Mouse (Mus musculus) lung, embryonic 14.5 days (tissue): Measurements from ENCODE around the gene Cstf3. TPM values are rescaled to one million over a fixed set of nuclear protein-coding genes. Genes with fewer than 3 reads are reported as not detected.

Source experiments
- ATAC-seq: fragments of 200-750 bp; cut with Nextera tagmentation; 2 replicates; pipeline ENCODE4 v1.8.0; 2017; ENCODE audit warnings: mild to moderate bottlenecking, moderate TSS enrichment, moderate library complexity; ENCODE audit not compliant: insufficient read depth
- DNase-seq: peaks from one replicate; pipeline ENCODE4 v3.0.0-alpha.2; 2015
- H3K27ac ChIP-seq: fragments of 300-500 bp; sonication (generic); 2 replicates; pipeline ENCODE4 v1.5.1; 2014; ENCODE audit warnings: low read depth, mild to moderate bottlenecking, moderate library complexity
- H3K27me3 ChIP-seq: fragments of 300-500 bp; sonication (generic); 2 replicates; pipeline ENCODE4 v1.6.1; 2014; ENCODE audit warnings: low read length, control low read depth; ENCODE audit not compliant: insufficient read depth
- H3K36me3 ChIP-seq: fragments of 300-500 bp; sonication (generic); 2 replicates; pipeline ENCODE4 v1.6.1; 2014; ENCODE audit warnings: control low read depth; ENCODE audit not compliant: insufficient read depth
- H3K4me1 ChIP-seq: fragments of 300-500 bp; sonication (generic); 2 replicates; pipeline ENCODE4 v1.6.1; 2014; ENCODE audit warnings: antibody characterized with exemption, control low read depth; ENCODE audit not compliant: insufficient read depth
- H3K4me2 ChIP-seq: fragments of 300-500 bp; sonication (generic); 2 replicates; pipeline ENCODE4 v1.6.1; 2014; ENCODE audit warnings: mild to moderate bottlenecking
- H3K4me3 ChIP-seq: fragments of 300-500 bp; sonication (generic); 2 replicates; pipeline ENCODE4 v1.5.1; 2014; ENCODE audit warnings: low read depth, low read length
- H3K9ac ChIP-seq: fragments of 300-500 bp; sonication (generic); 2 replicates; pipeline ENCODE4 v1.6.1; 2014
- H3K9me3 ChIP-seq: fragments of 300-500 bp; sonication (generic); 2 replicates; pipeline ENCODE4 v1.6.1; 2016; ENCODE audit warnings: low read depth, low read length, control low read depth
- CTCF ChIP-seq: IDR thresholded peaks from 2 replicates; pipeline ENCODE4 v1.5.1; 2016; ENCODE audit warnings: antibody characterized with exemption, low read depth
- WGBS: fragments of 180-500 bp; shearing (Covaris S2); extraction: QIAGEN DNeasy Blood & Tissue Kit; methylation state at CpG from one replicate; pipeline ENCODE4 v1.1.7; 2014; 5-methylcytosine and 5-hydroxymethylcytosine counted together
- polyA plus RNA-seq: library from polyadenylated mRNA; unstranded; fragments of >200 nt; fragmentation: Nextera tagmentation; extraction: Ambion mirVana; gene quantifications from 2 replicates; pipeline ENCODE4 v1.2.1, GENCODE M21; 2014

Gene Cstf3
- polyA plus RNA-seq, 1 experiment from 2014 or later, result 68.8 TPM

GRCm38 (mm10) chr2:104583032-104583431, 7.3 kb upstream of the Cstf3 start:
- H3K27me3 ChIP-seq, result no peaks in the 10 kb centered on the region
- no peak overlapping the region for H3K4me3 ChIP-seq
- H3K9ac ChIP-seq, result no peak overlapping the region
- no peak overlapping the region for H3K4me2 ChIP-seq
- H3K9me3 ChIP-seq, result no peaks in the 10 kb centered on the region
- no peak for TF ChIP-seq CTCF
- ATAC-seq (no peak), DNase-seq (no peak)
- WGBS, result 52% methylated on average over 6 of the region's 6 CpGs
- H3K36me3 ChIP-seq, result no peaks in the 10 kb centered on the region
- no peak overlapping the region for H3K27ac ChIP-seq
- H3K4me1 ChIP-seq, result no peaks in the 10 kb centered on the region

DNA sequence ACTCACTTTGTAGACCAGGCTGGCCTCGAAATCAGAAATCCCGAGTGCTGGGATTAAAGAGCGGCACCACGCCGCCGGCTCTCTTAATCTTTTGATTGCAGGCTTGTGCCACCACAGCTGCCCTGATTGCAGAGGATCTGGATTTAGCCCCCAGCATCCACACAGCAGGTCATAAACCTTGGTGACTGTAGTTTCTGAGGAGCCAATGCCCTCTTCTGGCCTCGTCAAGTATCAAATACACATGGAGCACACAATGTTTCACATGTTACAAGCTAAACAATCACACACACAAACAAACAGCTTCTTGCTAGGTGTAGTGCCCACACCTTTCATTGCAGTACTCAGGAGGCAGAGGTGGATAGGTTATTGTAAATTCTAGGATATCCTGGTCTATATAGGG, 6.1 kb upstream of the Cstf3 start:
- no peak for TF ChIP-seq CTCF
- no peaks in the 10 kb centered on the region for H3K27me3 ChIP-seq
- no peak for DNase-seq
- WGBS, result 84% methylated on average over 7 of the region's 7 CpGs
- no peak overlapping the region for H3K9ac ChIP-seq
- no peaks in the 10 kb centered on the region for H3K36me3 ChIP-seq
- H3K4me1 ChIP-seq, result no peaks in the 10 kb centered on the region
- H3K4me3 ChIP-seq, result no peak overlapping the region
- H3K4me2 ChIP-seq, result no peak overlapping the region
- ATAC-seq, result no peak
- no peak overlapping the region for H3K27ac ChIP-seq
- no peaks in the 10 kb centered on the region for H3K9me3 ChIP-seq

- H3K36me3 ChIP-seq, result no peaks in the 10 kb centered on the region
- H3K4me1 ChIP-seq, result no peaks in the 10 kb centered on the region
- H3K27ac ChIP-seq, result no peak overlapping the region
- no peak overlapping the region for H3K9ac ChIP-seq
- 26% methylated on average over 2 of the region's 2 CpGs for WGBS
- H3K4me3 ChIP-seq, result no peak overlapping the region
- no peaks in the 10 kb centered on the region for H3K27me3 ChIP-seq
- TF ChIP-seq CTCF, result peak; percentile 38
- no peak overlapping the region for H3K4me2 ChIP-seq
- no peaks in the 10 kb centered on the region for H3K9me3 ChIP-seq
- DNase-seq (peak; percentile 57), ATAC-seq (no peak)
These were observed 4.7 kb upstream of the Cstf3 start for GRCm38 (mm10) chr2:104585645-104586044.

GRCm38 (mm10) chr2:104588552-104588951, 1.8 kb upstream of the Cstf3 start:
- Histone ChIP-seq H3K27ac (no peak overlapping the region), H3K4me1 (peaks cover 6% of the 10 kb centered on the region; the same call in 1 of the 2 replicates), H3K4me2 (no peak overlapping the region), H3K36me3 (peaks cover 3% of the 10 kb centered on the region; the same call in 1 of the 2 replicates), H3K27me3 (no peaks in the 10 kb centered on the region), H3K4me3 (no peak overlapping the region), H3K9ac (no peak overlapping the region), H3K9me3 (no peaks in the 10 kb centered on the region)
- WGBS, result 94% methylated on average over 5 of the region's 5 CpGs
- ATAC-seq (no peak), DNase-seq (no peak)
- no peak for TF ChIP-seq CTCF

DNA sequence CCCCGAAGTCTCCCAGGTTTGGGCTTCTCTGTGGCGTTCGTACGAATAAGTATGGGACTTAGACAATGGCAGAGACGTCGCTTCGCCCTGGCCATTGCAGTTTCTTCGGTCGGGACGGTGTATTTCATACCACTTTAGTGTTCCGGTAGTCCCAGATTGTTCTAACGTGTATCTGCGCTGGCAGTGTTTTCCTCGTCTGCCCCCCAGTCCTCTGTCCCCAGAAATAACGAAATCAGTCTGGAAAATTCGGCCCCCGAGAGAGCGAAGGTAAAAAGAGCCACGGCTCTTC, 450 bp downstream of the Cstf3 start:
- Histone ChIP-seq H3K9me3 (no peaks in the 10 kb centered on the region), H3K27ac (peak overlapping the region; percentile 91), H3K9ac (peak overlapping the region; percentile 97), H3K4me3 (peak overlapping the region; percentile 92), H3K4me1 (peaks cover 6% of the 10 kb centered on the region; the same call in 1 of the 2 replicates), H3K36me3 (peaks cover 3% of the 10 kb centered on the region; the same call in 1 of the 2 replicates), H3K27me3 (no peaks in the 10 kb centered on the region), H3K4me2 (peak overlapping the region; percentile 86)
- DNase-seq, result no peak
- TF ChIP-seq CTCF, result no peak
- no peak for ATAC-seq
- under 1% methylated on average over 19 of the region's 19 CpGs for WGBS

DNA sequence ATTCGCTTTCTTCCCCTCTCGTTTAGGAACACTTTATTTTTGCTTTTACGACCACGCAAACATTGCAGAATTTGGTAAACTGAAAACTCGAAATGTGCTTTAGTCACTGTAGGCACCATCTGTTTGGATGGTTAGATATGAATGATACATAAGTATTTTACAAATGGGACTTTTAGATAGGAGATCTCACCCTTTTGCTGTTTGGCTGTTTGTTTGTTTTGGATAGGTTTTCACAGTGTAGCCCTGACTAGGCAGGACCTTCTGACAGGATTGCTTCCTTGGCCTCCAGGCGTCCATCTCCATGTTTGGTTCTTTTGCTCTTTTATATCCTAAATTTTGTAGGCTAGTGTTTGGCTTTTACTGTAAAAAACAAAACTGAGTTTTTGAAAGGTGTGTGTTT, 818 bp downstream of the Cstf3 start:
- WGBS, result 3% methylated on average over 6 of the region's 6 CpGs
- Histone ChIP-seq H3K4me2 (peak overlapping the region; percentile 86), H3K27ac (peak overlapping the region; percentile 91), H3K9me3 (no peaks in the 10 kb centered on the region), H3K9ac (peak overlapping the region; percentile 97), H3K27me3 (no peaks in the 10 kb centered on the region), H3K4me1 (peaks cover 6% of the 10 kb centered on the region; the same call in 1 of the 2 replicates), H3K4me3 (peak overlapping the region; percentile 92), H3K36me3 (peaks cover 3% of the 10 kb centered on the region; the same call in 1 of the 2 replicates)
- TF ChIP-seq CTCF, result no peak
- peak; percentile 46 for DNase-seq
- ATAC-seq, result no peak

DNA sequence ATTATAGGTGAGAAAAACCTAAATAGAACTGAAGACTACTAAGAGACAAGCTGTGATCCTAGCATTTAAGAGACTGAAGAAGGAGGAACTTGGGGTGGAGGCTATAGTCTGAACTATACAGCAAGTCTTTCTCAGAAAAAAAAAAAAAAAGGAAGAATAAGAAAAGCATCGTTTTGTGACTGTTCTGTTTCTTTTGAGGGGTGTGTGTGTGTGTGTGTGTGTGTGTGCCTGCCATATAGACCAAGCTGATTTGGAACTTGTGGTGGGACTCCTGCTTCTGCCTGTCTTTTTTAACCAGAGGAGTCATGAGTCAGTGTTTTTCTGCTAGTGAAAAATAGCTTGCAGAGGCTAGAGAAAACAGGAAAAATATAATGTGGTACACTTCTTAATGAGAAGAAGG, 4.7 kb downstream of the Cstf3 start:
- ATAC-seq (no peak), DNase-seq (no peak)
- WGBS, result 48% methylated on average over 1 of the region's 1 CpGs
- Histone ChIP-seq H3K9ac (no peak overlapping the region), H3K4me1 (peaks cover 6% of the 10 kb centered on the region; the same call in 1 of the 2 replicates), H3K36me3 (peaks cover 3% of the 10 kb centered on the region; the same call in 1 of the 2 replicates), H3K9me3 (no peaks in the 10 kb centered on the region), H3K4me3 (no peak overlapping the region), H3K27ac (no peak overlapping the region), H3K4me2 (no peak overlapping the region), H3K27me3 (no peaks in the 10 kb centered on the region)
- no peak for TF ChIP-seq CTCF

DNA sequence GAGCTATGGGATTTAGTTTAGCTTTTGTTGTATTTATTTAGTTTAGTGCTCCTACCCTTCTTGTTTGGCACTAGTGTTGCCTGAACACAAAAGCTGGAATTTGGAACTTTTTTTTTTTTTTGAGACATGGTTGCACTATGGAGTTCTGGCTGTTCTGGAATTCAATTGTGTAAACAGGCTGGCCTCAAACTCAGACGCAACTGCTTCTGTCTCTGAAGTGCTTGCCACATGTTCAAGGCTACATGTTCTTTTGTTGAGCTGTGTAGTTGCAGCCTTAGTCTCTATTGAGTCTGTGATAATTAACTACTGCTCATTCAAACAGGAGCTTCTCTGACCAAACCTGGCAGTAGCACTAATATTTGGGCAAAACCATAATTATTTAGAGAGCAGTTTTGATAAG, 13.1 kb downstream of the Cstf3 start:
- Histone ChIP-seq H3K4me2 (no peak overlapping the region), H3K9me3 (no peaks in the 10 kb centered on the region), H3K9ac (no peak overlapping the region), H3K4me3 (no peak overlapping the region), H3K4me1 (no peaks in the 10 kb centered on the region), H3K36me3 (peaks cover 3% of the 10 kb centered on the region; the same call in 1 of the 2 replicates), H3K27ac (no peak overlapping the region), H3K27me3 (no peaks in the 10 kb centered on the region)
- whole genome bisulfite sequencing, result 21% methylated on average over 1 of the region's 1 CpGs
- no peak for TF ChIP-seq CTCF
- DNase-seq (no peak), ATAC-seq (no peak)
